Mouse (Mus musculus) left cerebral cortex, adult 6 months (tissue): ENCODE results near the gene Pelo. TPM values are rescaled to one million over a fixed set of nuclear protein-coding genes. Genes with fewer than 3 reads are reported as not detected.

Source experiments
- long read RNA-seq, 2 experiments: library from polyadenylated mRNA; unstranded; transcript quantifications; one replicate each; pipeline ENCODE4 v2.0.0; 2019 to 2020
- polyA plus RNA-seq: library from polyadenylated mRNA; unstranded; fragments of <200 nt; fragmentation: Nextera tagmentation; gene quantifications from 2 replicates; pipeline ENCODE4 v1.2.3, GENCODE M21; 2021

Gene Pelo
- 1.4 and 2.0 TPM in 2 replicates for polyA plus RNA-seq
- long read RNA-seq, experiment 1, partial matches to known transcripts: 0 of 3 reads
- long read RNA-seq, experiment 1, other reads (novel, unspliced or antisense): 0 of 3 reads
- long read RNA-seq, experiment 2, partial matches to known transcripts: 0 of 2 reads
- long read RNA-seq, experiment 2, other reads (novel, unspliced or antisense): 1 of 2 reads

GRCm38 (mm10) chr13:115090069-115090976 is at the start of gene Pelo:
Pelo (minus strand) TSS chr13:115090186.

GRCm38 (mm10) chr13:115101355-115102191 is 11.6 kb upstream of the Pelo start, which contains the start of the genes Gm49395 and Itga1:
Gm49395 (minus strand) TSS chr13:115101921.
Itga1 (minus strand) TSS chr13:115101964.

Other genes with a start within 250 kb of the Pelo start
- 0.01 TPM in 1 of 2 replicates, not detected in the other for gene Itga2, start 158.1 kb downstream of the Pelo start, polyA plus RNA-seq
- 2.2 and 2.6 TPM in 2 replicates for gene Gm49395, start 11.7 kb upstream of the Pelo start, polyA plus RNA-seq
- gene Itga1, start 11.8 kb upstream of the Pelo start, polyA plus RNA-seq: 0.92 and 1.0 TPM in 2 replicates